Mouse (Mus musculus) neural tube, embryonic 14.5 days (tissue): ENCODE results near the gene Wdr73. TPM values are rescaled to one million over a fixed set of nuclear protein-coding genes. Genes with fewer than 3 reads are reported as not detected.
A peak's percentile ranks its signal among the peaks of the same experiment; 100 is the strongest.

Experiments used
- ATAC-seq: fragments of 200-750 bp; cut with Nextera tagmentation; 2 replicates; pipeline ENCODE4 v1.8.0; 2017; ENCODE audit warnings: low read depth, mild to moderate bottlenecking, moderate TSS enrichment, moderate library complexity
- H3K27ac ChIP-seq: fragments of 300-500 bp; sonication (generic); 2 replicates; pipeline ENCODE4 v1.5.1; 2014; ENCODE audit warnings: low read depth, mild to moderate bottlenecking, control low read depth, low read length, moderate library complexity, mixed read lengths
- H3K27me3 ChIP-seq: fragments of 300-500 bp; sonication (generic); 2 replicates; pipeline ENCODE4 v1.6.1; 2014; ENCODE audit warnings: low read length; ENCODE audit not compliant: control insufficient read depth, insufficient read depth
- H3K36me3 ChIP-seq: fragments of 300-500 bp; sonication (generic); 2 replicates; pipeline ENCODE4 v1.6.1; 2014; ENCODE audit warnings: low read length, mixed read lengths; ENCODE audit not compliant: control insufficient read depth, insufficient read depth
- H3K4me1 ChIP-seq: fragments of 300-500 bp; sonication (generic); 2 replicates; pipeline ENCODE4 v1.6.1; 2014; ENCODE audit warnings: low read length; ENCODE audit not compliant: control insufficient read depth, insufficient read depth
- H3K4me2 ChIP-seq: fragments of 300-500 bp; sonication (generic); 2 replicates; pipeline ENCODE4 v1.6.1; 2014; ENCODE audit warnings: mild to moderate bottlenecking, low read depth, low read length, control low read depth
- H3K4me3 ChIP-seq: fragments of 300-500 bp; sonication (generic); 2 replicates; pipeline ENCODE4 v1.5.1; 2014; ENCODE audit warnings: low read depth, low read length, control low read depth, mixed read lengths
- H3K9ac ChIP-seq: fragments of 300-500 bp; sonication (generic); replicated peaks from 2 replicates; pipeline ENCODE4 v1.6.1; 2014; ENCODE audit warnings: low read depth, mild to moderate bottlenecking, control low read depth, low read length, mixed read lengths
- H3K9me3 ChIP-seq: fragments of 300-500 bp; sonication (generic); 2 replicates; pipeline ENCODE4 v1.6.1; 2016; ENCODE audit warnings: low read length; ENCODE audit not compliant: control insufficient read depth
- WGBS: fragments of 180-500 bp; shearing (Covaris S2); extraction: QIAGEN DNeasy Blood & Tissue Kit; methylation state at CpG from one replicate; pipeline ENCODE4 v1.1.7; 2014; 5-methylcytosine and 5-hydroxymethylcytosine counted together
- polyA plus RNA-seq: library from polyadenylated mRNA; unstranded; fragments of >200 nt; fragmentation: Nextera tagmentation; extraction: Ambion mirVana; gene quantifications from 2 replicates; pipeline ENCODE4 v1.2.1, GENCODE M21; 2014

Gene Wdr73
- polyA plus RNA-seq, 1 experiment from 2014 or later = 32.1 TPM

GRCm38 (mm10) chr7:80853218-80853617 is 47.9 kb downstream of the Wdr73 start:
- H3K27me3 ChIP-seq = no peaks in the 10 kb centered on the region
- ATAC-seq = no peak
- H3K4me3 ChIP-seq = no peak overlapping the region
- no peaks in the 10 kb centered on the region for H3K9me3 ChIP-seq
- no peaks in the 10 kb centered on the region for H3K36me3 ChIP-seq
- WGBS = 96% methylated on average over 3 of the region's 3 CpGs
- H3K27ac ChIP-seq = no peak overlapping the region
- no peak overlapping the region for H3K9ac ChIP-seq
- H3K4me2 ChIP-seq = no peak overlapping the region
- H3K4me1 ChIP-seq = no peaks in the 10 kb centered on the region

- Histone ChIP-seq H3K27ac (no peak overlapping the region), H3K27me3 (no peaks in the 10 kb centered on the region), H3K9me3 (no peaks in the 10 kb centered on the region), H3K9ac (no peak overlapping the region), H3K4me3 (no peak overlapping the region), H3K4me1 (no peaks in the 10 kb centered on the region), H3K4me2 (no peak overlapping the region), H3K36me3 (no peaks in the 10 kb centered on the region)
- 82% methylated on average over 5 of the region's 5 CpGs for WGBS
- no peak for ATAC-seq
These were observed 50.5 kb downstream of the Wdr73 start for GRCm38 (mm10) chr7:80850520-80850919.

GRCm38 (mm10) chr7:80849710-80850109 is 51.4 kb downstream of the Wdr73 start:
- WGBS = 38% methylated on average over 4 of the region's 4 CpGs
- Histone ChIP-seq H3K9me3 (no peaks in the 10 kb centered on the region), H3K9ac (no peak overlapping the region), H3K4me3 (no peak overlapping the region), H3K4me2 (no peak overlapping the region), H3K27ac (no peak overlapping the region), H3K4me1 (no peaks in the 10 kb centered on the region), H3K27me3 (no peaks in the 10 kb centered on the region), H3K36me3 (no peaks in the 10 kb centered on the region)
- peak; percentile 51; the same call in 1 of the 2 replicates for ATAC-seq

GRCm38 (mm10) chr7:80849267-80849666 is 51.8 kb downstream of the Wdr73 start:
- H3K4me2 ChIP-seq = no peak overlapping the region
- no peaks in the 10 kb centered on the region for H3K27me3 ChIP-seq
- no peak overlapping the region for H3K27ac ChIP-seq
- H3K9ac ChIP-seq = no peak overlapping the region
- no peak overlapping the region for H3K4me3 ChIP-seq
- H3K36me3 ChIP-seq = no peaks in the 10 kb centered on the region
- ATAC-seq = no peak
- no peaks in the 10 kb centered on the region for H3K9me3 ChIP-seq
- WGBS = 89% methylated on average over 2 of the region's 2 CpGs
- no peaks in the 10 kb centered on the region for H3K4me1 ChIP-seq

GRCm38 (mm10) chr7:80846709-80847108 is 54.4 kb downstream of the Wdr73 start:
- ATAC-seq = no peak
- Histone ChIP-seq H3K36me3 (no peaks in the 10 kb centered on the region), H3K4me3 (no peak overlapping the region), H3K27ac (no peak overlapping the region), H3K27me3 (no peaks in the 10 kb centered on the region), H3K4me1 (no peaks in the 10 kb centered on the region), H3K9me3 (no peaks in the 10 kb centered on the region), H3K9ac (no peak overlapping the region), H3K4me2 (no peak overlapping the region)
- WGBS = 84% methylated on average over 5 of the region's 5 CpGs

GRCm38 (mm10) chr7:80846280-80846678 is 54.8 kb downstream of the Wdr73 start:
- no peaks in the 10 kb centered on the region for H3K9me3 ChIP-seq
- no peaks in the 10 kb centered on the region for H3K27me3 ChIP-seq
- no peaks in the 10 kb centered on the region for H3K36me3 ChIP-seq
- ATAC-seq = no peak
- H3K9ac ChIP-seq = no peak overlapping the region
- no peak overlapping the region for H3K4me2 ChIP-seq
- H3K4me1 ChIP-seq = no peaks in the 10 kb centered on the region
- no peak overlapping the region for H3K27ac ChIP-seq
- no peak overlapping the region for H3K4me3 ChIP-seq
- WGBS = 92% methylated on average over 10 of the region's 10 CpGs

GRCm38 (mm10) chr7:80845621-80846279 is 55.3 kb downstream of the Wdr73 start:
- no peak overlapping the region for H3K4me2 ChIP-seq
- no peaks in the 10 kb centered on the region for H3K4me1 ChIP-seq
- no peak overlapping the region for H3K4me3 ChIP-seq
- no peaks in the 10 kb centered on the region for H3K36me3 ChIP-seq
- WGBS = 77% methylated on average over 15 of the region's 15 CpGs
- H3K27me3 ChIP-seq = no peaks in the 10 kb centered on the region
- H3K9ac ChIP-seq = no peak overlapping the region
- ATAC-seq = no peak
- no peaks in the 10 kb centered on the region for H3K9me3 ChIP-seq
- H3K27ac ChIP-seq = no peak overlapping the region

- WGBS = 96% methylated on average over 12 of the region's 12 CpGs
- no peak overlapping the region for H3K9ac ChIP-seq
- no peaks in the 10 kb centered on the region for H3K9me3 ChIP-seq
- H3K27ac ChIP-seq = no peak overlapping the region
- ATAC-seq = no peak
- H3K27me3 ChIP-seq = no peaks in the 10 kb centered on the region
- H3K4me3 ChIP-seq = no peak overlapping the region
- no peak overlapping the region for H3K4me2 ChIP-seq
- H3K4me1 ChIP-seq = no peaks in the 10 kb centered on the region
- H3K36me3 ChIP-seq = no peaks in the 10 kb centered on the region
These were observed 56.4 kb downstream of the Wdr73 start for GRCm38 (mm10) chr7:80844691-80845090.

GRCm38 (mm10) chr7:80843910-80844640 is 57.0 kb downstream of the Wdr73 start:
- 92% methylated on average over 8 of the region's 8 CpGs for WGBS
- Histone ChIP-seq H3K27ac (no peak overlapping the region), H3K4me1 (no peaks in the 10 kb centered on the region), H3K9ac (no peak overlapping the region), H3K4me2 (no peak overlapping the region), H3K27me3 (no peaks in the 10 kb centered on the region), H3K4me3 (no peak overlapping the region), H3K36me3 (no peaks in the 10 kb centered on the region), H3K9me3 (no peaks in the 10 kb centered on the region)
- ATAC-seq = no peak
